Mouse (Mus musculus) G1E (cell line): Measurements from ENCODE around the gene Bub1b.

ENCODE experiments used
- CTCF ChIP-seq: IDR thresholded peaks from 2 replicates; pipeline ENCODE4 v1.5.1; 2012; ENCODE audit warnings: low read depth, low read length, inconsistent platforms, mixed read lengths
- GATA1 ChIP-seq: IDR thresholded peaks from 2 replicates; pipeline ENCODE4 v1.6.1; 2012; ENCODE audit warnings: borderline replicate concordance, low read length, inconsistent platforms, mixed read lengths
- GATA2 ChIP-seq: IDR thresholded peaks from 2 replicates; pipeline ENCODE4 v1.6.1; 2012; ENCODE audit warnings: low read depth, low read length, inconsistent platforms, borderline replicate concordance
- POLR2AphosphoS5 ChIP-seq: IDR thresholded peaks from 2 replicates; pipeline ENCODE4 v1.6.1; 2012; ENCODE audit warnings: low read depth, low read length, inconsistent platforms; ENCODE audit not compliant: insufficient replicate concordance

- TF ChIP-seq CTCF: no peak
- TF ChIP-seq POLR2AphosphoS5: no peak
- TF ChIP-seq GATA2: no peak
- TF ChIP-seq GATA1: no peak
Measured at GRCm38 (mm10) chr2:118671728-118672127, 73.7 kb downstream of the Bub1b start.
